ENCODE assay signal across 14 mouse cellular contexts in genomic region chr5:134085227-134085626, GRCm38 (mm10). TPM values are rescaled to one million over a fixed set of nuclear protein-coding genes. Genes with fewer than 3 reads are reported as not detected.
DNase-seq lines count a peak whose midpoint lies in the region; ATAC-seq and TF ChIP-seq lines count a peak whose summit lies in the region.
"Had no signal": no experiment of that assay in that cellular context is flagged by ENCODE, and none has a peak within 500 bp of the region (broad histone marks: within the 10 kb centered on the region; RNA-seq: fewer than 3 reads in every experiment).

No protein-coding gene starts in this region.

- no peaks in the 10 kb centered on the region for H3K9me3 ChIP-seq in lung, embryonic 14.5 days (ENCODE audit: low read depth, low read length)
- no peaks in the 10 kb centered on the region for H3K9me3 ChIP-seq in forebrain, embryonic 16.5 days (ENCODE audit: control insufficient read depth, low read length)
- H3K9me3 ChIP-seq in forebrain, postnatal 0 days (ENCODE audit: low read length), result no peaks in the 10 kb centered on the region
- H3K9me3 ChIP-seq: limb, embryonic 15.5 days had no signal

- H3K9ac ChIP-seq in heart, adult 2 months (ENCODE audit: low read depth, low read length), result no peak overlapping the region
- H3K9ac ChIP-seq in lung, embryonic 14.5 days, result no peak overlapping the region
- H3K9ac ChIP-seq in forebrain, embryonic 16.5 days (replicated peaks; ENCODE audit: low read depth, low read length), result no peak overlapping the region
- H3K9ac ChIP-seq in forebrain, postnatal 0 days, result no peak overlapping the region
- H3K9ac ChIP-seq: limb, embryonic 15.5 days had no signal

- no peaks in the 10 kb centered on the region for H3K36me3 ChIP-seq in heart, adult 2 months (ENCODE audit: control insufficient read depth, insufficient read depth, low read length)
- H3K36me3 ChIP-seq in lung, embryonic 14.5 days (ENCODE audit: insufficient read depth), result no peaks in the 10 kb centered on the region
- H3K36me3 ChIP-seq in forebrain, embryonic 16.5 days (ENCODE audit: control insufficient read depth, insufficient read depth), result no peaks in the 10 kb centered on the region
- no peaks in the 10 kb centered on the region for H3K36me3 ChIP-seq in forebrain, postnatal 0 days (ENCODE audit: insufficient read depth)
- H3K36me3 ChIP-seq: limb, embryonic 15.5 days had no signal

- no peak for TF ChIP-seq EP300 in heart, adult 2 months (IDR thresholded peaks at IDR 0.05; ENCODE audit: insufficient read depth, low read depth, low read length)

- DNase-seq in heart, adult 2 months, result no peak
- DNase-seq in heart, postnatal 36 days, result no peak
- DNase-seq in lung, embryonic 14.5 days, result no peak
- no peak for DNase-seq in lung, adult 18-20 months
- peak; percentile 42 for DNase-seq in ES-CJ7 (ENCODE audit: low read depth, low spot score)
- DNase-seq in induced T-regulatory cell, adult 2 months (ENCODE audit: low read depth), result peak; percentile 13
- no peak for DNase-seq in forebrain, postnatal 0 days
- DNase-seq: cerebellum, adult 11 months; heart, postnatal 14 days; kidney, postnatal 10 days; thymus, postnatal 14 days had no signal

- no peak overlapping the region for H3K4me2 ChIP-seq in lung, embryonic 14.5 days
- H3K4me2 ChIP-seq in forebrain, embryonic 16.5 days (ENCODE audit: low read length), result no peak overlapping the region
- no peak overlapping the region for H3K4me2 ChIP-seq in forebrain, postnatal 0 days (ENCODE audit: low read depth)
- H3K4me2 ChIP-seq: limb, embryonic 15.5 days had no signal

- no peak overlapping the region for H3K27ac ChIP-seq in heart, adult 2 months
- H3K27ac ChIP-seq in lung, embryonic 14.5 days (ENCODE audit: low read depth), result no peak overlapping the region
- H3K27ac ChIP-seq in forebrain, embryonic 16.5 days (ENCODE audit: low read length), result no peak overlapping the region
- no peak overlapping the region for H3K27ac ChIP-seq in forebrain, postnatal 0 days (ENCODE audit: low read depth, low read length)
- H3K27ac ChIP-seq: limb, embryonic 15.5 days had no signal

- no peak overlapping the region for H3K4me3 ChIP-seq in heart, adult 2 months
- no peak overlapping the region for H3K4me3 ChIP-seq in lung, embryonic 14.5 days (ENCODE audit: low read depth, low read length)
- no peak overlapping the region for H3K4me3 ChIP-seq in forebrain, embryonic 16.5 days (replicated peaks; ENCODE audit: low read length)
- H3K4me3 ChIP-seq in forebrain, postnatal 0 days (ENCODE audit: low read depth, low read length), result no peak overlapping the region
- H3K4me3 ChIP-seq: limb, embryonic 15.5 days had no signal

- no peak for TF ChIP-seq POLR2A in heart, adult 2 months (IDR thresholded peaks at IDR 0.05; ENCODE audit: insufficient read depth, low read depth, low read length)

- ATAC-seq in lung, embryonic 14.5 days (ENCODE audit: insufficient read depth), result no peak
- no peak for ATAC-seq in forebrain, embryonic 16.5 days
- ATAC-seq in forebrain, postnatal 0 days, result no peak
- ATAC-seq: hindbrain, embryonic 16.5 days had no signal

- no peaks in the 10 kb centered on the region; the same call in 1 of the 2 replicates for H3K4me1 ChIP-seq in heart, adult 2 months (ENCODE audit: control insufficient read depth, insufficient read depth, low read length)
- 0 out of 2 replicates have a peak, but pooled peaks cover 5% of the 10 kb centered on the region for H3K4me1 ChIP-seq in lung, embryonic 14.5 days (ENCODE audit: insufficient read depth)
- H3K4me1 ChIP-seq in forebrain, embryonic 16.5 days (replicated peaks; ENCODE audit: control insufficient read depth, insufficient read depth, low read length), result peaks cover 8% of the 10 kb centered on the region
- 0 out of 2 replicates have a peak, but pooled peaks cover 4% of the 10 kb centered on the region for H3K4me1 ChIP-seq in forebrain, postnatal 0 days (ENCODE audit: insufficient read depth)

- 72% methylated on average over 4 of the region's 4 CpGs for WGBS in heart, adult 2 months
- 62% methylated on average over 4 of the region's 4 CpGs for WGBS in lung, embryonic 14.5 days
- WGBS in forebrain, embryonic 16.5 days, result 73% methylated on average over 4 of the region's 4 CpGs
- 74% methylated on average over 4 of the region's 4 CpGs for WGBS in forebrain, postnatal 0 days

- intact Hi-C loops in heart, adult 2 months (cut with DNase I), result no loop called here
- intact Hi-C loops in heart, postnatal 36 days (cut with DNase I), result no loop called here

- no peaks in the 10 kb centered on the region for H3K27me3 ChIP-seq in heart, adult 2 months (ENCODE audit: control insufficient read depth, insufficient read depth, low read length)
- H3K27me3 ChIP-seq in lung, embryonic 14.5 days (ENCODE audit: insufficient read depth, low read length), result no peaks in the 10 kb centered on the region
- H3K27me3 ChIP-seq in forebrain, embryonic 16.5 days (replicated peaks; ENCODE audit: control insufficient read depth, insufficient read depth, low read length), result no peaks in the 10 kb centered on the region
- H3K27me3 ChIP-seq in forebrain, postnatal 0 days (ENCODE audit: insufficient read depth, low read length), result no peaks in the 10 kb centered on the region
- H3K27me3 ChIP-seq: limb, embryonic 15.5 days had no signal

- H3K79me2 ChIP-seq in heart, adult 2 months (replicated peaks; ENCODE audit: control insufficient read depth, insufficient read depth, low read length), result no peaks in the 10 kb centered on the region

- peak; percentile 30 for TF ChIP-seq CTCF in heart, adult 2 months (IDR thresholded peaks at IDR 0.05)
- peak; percentile 20; the same call in 1 of the 2 replicates for TF ChIP-seq CTCF in lung, embryonic 14.5 days (IDR thresholded peaks at IDR 0.05; ENCODE audit: low read depth)
- no peak for TF ChIP-seq CTCF in forebrain, postnatal 0 days (IDR thresholded peaks at IDR 0.05; ENCODE audit: low read depth)

RNA-seq across cellular contexts. Expression of gene Castor2, which starts 14.3 kb away (rescaled TPM):
- total RNA-seq in heart, adult 2 months (2021), result 10 to 100 TPM; 20.7 to 21.1 TPM
- 14.2 and 18.2 TPM in 2 replicates for polyA plus RNA-seq in heart, adult 2 months (2012; rRNA removed)
- 10 to 100 TPM; 24.9 to 30.9 TPM for total RNA-seq in heart, postnatal 36 days (2021)
- polyA plus RNA-seq in lung, embryonic 14.5 days (2014; fragmentation: Nextera tagmentation; extraction: Ambion mirVana), result 3.7 and 4.9 TPM in 2 replicates
- polyA plus RNA-seq in forebrain, embryonic 16.5 days (2015; fragmentation: Nextera tagmentation; extraction: Ambion mirVana), result 29.2 and 31.4 TPM in 2 replicates
- 16.8 and 19.3 TPM in 2 replicates for total RNA-seq in forebrain, postnatal 0 days (2014; rRNA removed)
- polyA plus RNA-seq in forebrain, postnatal 0 days (2015; fragmentation: Nextera tagmentation; extraction: Ambion mirVana), result 18.9 and 21.9 TPM in 2 replicates

Comparison
In these comparisons a context has a peak if more than half of its experiments do, and no peak if none do; other contexts are left out.
1. DNase-seq: peak in ES-CJ7 (single experiment) and induced T-regulatory cell, adult 2 months (single experiment); none in heart, adult 2 months (0 of 2), heart, postnatal 36 days (0 of 2), lung, embryonic 14.5 days (single experiment), lung, adult 18-20 months (0 of 2) and forebrain, postnatal 0 days (single experiment).